Mouse (Mus musculus): Measurements from ENCODE around the gene Cox19.
A peak's percentile ranks its signal among the peaks of the same experiment; 100 is the strongest.
"Not testable (repeated sequence)": the region's sequence is repeated elsewhere in the genome, so short reads cannot be mapped to it uniquely, and the experiment has no call there.

Cox19 gene

DNA sequence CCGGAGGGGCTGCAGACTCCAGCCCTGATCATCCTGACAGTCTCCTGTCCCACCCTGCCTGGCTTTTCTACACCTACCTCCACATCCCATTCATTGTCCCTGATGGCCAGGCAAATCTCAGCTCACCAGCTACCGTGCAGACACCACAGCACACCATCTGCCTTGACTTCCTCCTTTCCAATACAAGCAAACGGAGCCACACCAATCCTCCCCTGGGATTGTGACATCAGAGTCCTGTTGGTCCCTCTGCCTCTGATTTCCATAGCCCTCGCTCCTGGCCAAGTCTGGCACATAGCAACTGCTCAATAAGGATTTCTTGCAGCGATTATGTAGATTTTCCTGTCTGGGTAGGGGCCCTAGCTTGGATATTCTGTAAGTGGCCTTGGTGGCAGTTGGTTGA is at the start of gene Cox19:
Gene Cox19, minus strand, starts transcription at position 285 of the 400 bp plus-strand sequence.
- no peak for DNase-seq (ENCODE audit: low spot score in 2 of 2)

DNA sequence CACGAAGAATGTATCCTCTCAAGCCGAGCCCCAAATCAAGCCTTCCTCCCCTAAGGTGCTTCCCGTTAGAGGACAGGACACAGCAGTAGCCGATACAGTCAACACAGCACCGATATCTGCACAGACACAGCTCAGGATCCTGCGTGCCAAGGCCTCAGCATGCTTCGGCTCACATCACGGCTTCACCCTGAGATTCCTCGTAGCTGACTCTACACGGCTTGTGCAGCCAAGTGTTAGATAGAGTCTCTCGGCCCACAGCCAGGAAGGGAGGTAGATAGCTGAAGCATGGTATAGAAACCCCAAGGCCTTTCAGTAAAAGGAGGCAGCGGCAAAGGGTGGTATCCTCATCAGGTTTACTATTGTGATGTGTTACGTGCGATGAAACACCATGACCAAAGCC is 48.8 kb upstream of the Cox19 start:
- no peak for DNase-seq (ENCODE audit: low spot score in 2 of 2)

DNA sequence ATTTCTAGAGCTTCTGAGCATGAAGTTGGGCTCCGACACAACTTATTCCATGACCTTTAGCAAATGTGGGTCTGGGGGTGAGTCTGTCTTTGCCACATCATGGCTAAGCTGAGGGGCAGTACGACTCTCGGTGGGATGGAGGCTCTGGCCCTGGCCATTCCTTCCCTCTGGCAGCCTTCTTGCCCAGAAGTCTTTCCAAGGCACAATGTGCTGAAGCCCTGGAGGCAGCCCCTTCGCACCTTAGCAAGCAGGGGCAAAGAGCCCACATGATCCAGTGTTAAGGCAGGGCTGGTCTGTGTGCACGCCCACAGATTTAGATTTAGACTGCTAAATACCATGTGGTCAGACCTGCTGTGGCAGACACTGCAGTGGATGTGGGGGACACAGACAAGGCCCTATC is 47.6 kb upstream of the Cox19 start:
- DNase-seq (ENCODE audit: low spot score in 2 of 2): no peak

DNA sequence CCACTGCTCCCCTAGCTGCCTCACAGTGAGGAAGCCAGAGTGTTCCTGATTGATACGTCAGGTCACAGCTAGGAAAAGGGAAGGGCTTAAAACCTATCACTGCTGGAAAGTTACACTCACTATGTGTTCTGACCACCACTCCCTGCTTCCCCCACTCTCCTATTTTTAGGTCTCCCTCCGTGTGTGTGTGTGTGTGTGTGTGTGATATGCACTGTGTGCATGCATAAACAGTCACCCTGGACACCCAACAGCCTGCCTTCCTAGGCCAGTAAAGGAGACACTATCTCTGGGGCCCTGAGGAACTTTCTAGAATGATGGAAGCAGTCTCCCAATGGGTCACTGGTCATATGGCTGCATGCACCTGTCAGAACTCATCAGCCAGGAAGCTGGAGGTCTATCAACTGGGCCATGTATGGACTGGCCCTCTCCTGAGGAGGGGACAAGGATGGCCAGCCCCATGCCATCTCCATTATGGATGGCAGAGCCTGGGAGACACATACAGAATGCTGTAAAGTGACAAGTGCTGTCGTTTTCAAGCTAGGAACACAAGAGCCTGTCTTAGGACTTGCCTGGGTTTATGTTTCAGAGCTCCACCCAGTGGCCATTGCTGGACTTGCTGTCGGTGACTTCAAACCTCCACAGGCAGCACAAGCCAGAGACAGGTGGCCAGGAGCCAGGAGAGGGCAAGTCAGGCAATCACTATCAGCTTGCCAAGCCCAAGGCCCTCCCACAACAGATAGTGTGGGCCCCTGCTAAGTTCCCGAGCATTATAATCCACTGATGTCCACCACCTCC is 46.9 kb upstream of the Cox19 start:
- peak; percentile 75 to 84 for DNase-seq (ENCODE audit: low spot score in 2 of 2)

DNA sequence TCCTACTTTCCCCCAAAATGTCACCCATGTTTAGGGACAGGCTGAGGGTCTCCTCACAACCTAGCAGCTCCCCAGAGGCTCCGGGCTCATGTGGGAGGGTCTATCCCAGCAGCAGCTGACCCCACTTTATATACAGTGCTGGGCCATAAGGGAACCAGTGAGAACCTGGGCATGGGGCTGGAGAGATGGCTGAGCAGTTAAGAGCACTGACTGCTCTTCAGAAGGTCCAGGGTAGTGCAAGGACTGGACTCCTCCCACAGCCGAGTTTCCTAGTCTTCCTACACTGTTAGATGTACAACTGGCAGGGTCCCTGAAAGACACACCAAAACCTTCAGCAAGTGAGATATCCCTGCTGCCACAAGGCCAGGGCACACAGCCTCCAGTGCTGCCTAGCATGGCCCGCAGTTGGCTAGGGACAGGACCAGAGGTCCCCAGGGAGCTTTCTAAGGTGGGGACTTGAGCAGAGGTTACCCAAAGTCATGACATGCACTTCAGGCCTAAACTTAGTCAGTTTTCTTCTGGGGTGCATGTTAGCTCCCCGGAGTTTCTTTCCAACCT is 46.2 kb upstream of the Cox19 start:
- no peak for DNase-seq (ENCODE audit: low spot score in 2 of 2)

DNA sequence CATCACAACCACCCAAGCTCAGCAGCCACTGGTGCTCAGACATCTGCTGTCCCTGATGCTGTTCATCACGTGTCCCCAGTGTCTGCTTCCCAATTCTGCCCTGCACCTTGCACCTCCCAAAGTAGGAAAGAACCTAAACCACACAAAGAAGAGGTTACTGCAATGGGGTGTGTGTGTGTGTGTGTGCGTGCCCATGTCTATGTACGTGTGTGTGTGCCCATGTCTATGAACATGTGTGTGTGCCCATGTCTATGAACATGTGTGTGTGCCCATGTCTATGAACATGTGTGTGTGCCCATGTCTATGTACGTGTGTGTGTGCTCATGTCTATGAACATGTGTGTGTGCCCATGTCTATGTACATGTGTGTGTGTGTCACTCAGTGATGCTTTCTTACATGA is 44.3 kb upstream of the Cox19 start:
- DNase-seq (ENCODE audit: low spot score in 2 of 2): no peak

DNA sequence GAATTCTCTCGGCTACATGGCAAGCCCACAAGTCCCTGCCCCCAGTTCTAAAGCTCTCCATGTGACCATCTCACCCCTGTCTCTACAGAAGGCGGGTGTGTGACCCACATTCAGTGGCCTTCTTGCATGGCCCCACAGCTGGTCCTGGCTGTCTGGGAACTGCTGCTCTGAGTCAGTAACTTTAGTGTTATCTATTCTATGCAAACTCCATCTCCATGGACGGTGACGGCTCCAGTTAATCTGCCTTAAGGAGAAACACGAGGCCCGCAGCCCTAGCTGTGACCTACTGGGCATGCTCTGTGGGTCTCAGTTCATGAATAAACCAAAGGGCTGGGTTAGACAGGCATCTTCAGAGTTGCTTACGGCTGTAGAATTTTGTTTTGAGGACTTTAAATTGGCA is 43.2 kb upstream of the Cox19 start:
- DNase-seq (ENCODE audit: low spot score in 2 of 2): no peak

DNA sequence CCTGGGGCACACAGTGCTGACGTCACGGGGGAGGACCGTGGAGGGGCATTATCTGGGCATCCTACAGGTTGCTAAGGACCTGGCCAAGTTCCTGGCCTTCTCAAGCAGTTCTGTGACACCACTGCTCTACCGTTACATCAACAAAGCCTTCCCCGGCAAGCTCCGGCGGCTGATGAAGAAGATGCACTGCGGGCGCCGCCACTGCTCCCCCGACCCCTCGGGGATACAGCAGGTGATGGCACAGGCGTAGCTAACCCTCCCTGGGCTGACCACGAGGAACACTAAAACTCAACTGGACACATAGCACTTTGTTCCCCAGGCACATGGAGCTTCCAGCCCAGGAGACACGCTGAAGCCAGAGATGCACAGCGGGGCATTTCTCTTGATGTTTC is 42.0 kb upstream of the Cox19 start:
- DNase-seq (ENCODE audit: low spot score in 2 of 2): no peak

DNA sequence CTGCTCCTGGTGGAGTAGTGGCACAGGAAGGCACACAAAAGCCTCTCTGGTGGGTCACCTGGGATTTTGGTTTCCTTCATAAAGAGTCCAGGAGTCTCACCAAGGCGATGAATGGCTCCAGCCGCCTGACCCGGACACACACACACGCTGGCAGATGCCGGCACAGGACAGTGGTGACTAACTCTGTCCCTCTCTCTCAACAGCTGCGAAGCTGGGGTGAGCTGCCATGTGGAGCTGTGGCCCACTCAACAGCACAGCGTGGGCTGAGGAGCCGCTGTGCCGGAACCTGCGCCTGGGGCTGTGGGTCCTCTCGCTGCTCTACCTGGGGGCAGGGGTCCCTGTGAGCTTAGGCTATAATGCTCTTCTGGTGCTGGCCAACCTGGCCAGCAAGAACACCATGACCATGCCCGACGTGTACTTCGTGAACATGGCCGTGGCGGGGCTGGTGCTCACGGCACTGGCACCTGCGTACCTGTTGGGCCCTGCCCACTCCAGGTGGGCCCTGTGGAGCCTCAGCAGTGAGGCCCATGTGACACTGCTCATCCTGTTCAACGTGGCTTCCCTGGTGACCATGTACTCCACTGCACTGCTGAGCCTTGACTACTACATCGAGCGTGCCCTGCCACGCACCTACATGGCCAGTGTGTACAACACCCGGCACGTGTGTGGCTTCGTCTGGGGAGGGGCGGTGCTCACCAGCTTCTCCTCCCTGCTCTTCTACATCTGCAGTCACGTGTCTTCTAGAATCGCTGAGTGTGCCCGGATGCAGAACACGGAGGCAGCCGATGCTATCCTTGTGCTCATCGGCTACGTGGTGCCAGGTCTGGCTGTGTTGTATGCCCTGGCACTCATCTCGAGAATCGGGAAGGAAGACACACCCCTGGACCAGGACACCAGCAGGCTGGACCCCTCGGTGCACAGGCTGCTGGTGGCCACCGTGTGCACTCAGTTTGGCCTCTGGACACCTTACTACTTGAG is 41.3 kb upstream of the Cox19 start:
- no peak for DNase-seq (ENCODE audit: low spot score in 2 of 2)

DNA sequence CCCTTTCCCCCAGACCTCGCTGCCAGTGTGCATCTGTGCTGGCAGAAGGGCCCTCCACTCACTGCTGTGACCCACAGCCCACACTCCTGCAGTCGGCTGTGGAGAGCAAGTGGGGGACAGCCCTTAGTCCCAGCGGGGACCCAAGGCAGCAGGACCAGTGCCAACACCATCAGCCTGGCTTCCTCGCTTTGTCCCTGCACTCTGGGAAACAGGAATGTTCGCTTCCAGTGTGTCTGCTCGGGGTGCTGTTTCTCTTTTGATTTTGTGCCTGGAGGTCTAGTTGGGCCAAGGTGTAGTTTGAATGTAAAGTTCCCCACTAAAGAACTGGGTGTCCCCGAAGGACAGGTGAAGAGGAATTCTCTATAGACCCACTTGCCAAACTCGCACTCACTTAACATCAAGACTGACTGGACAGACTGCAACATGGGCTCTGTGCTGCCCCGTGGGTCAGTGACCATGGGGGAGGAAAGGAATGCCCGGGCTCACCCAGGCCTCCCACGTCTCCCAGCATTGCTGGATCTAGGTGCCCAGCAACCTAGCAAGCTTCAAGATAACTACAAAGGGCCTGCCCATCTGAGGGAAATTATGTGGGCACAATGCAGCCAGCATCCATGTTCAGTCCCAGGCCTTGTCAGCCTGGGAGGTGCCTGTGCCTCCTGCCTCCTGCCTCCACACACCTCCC is 40.2 kb upstream of the Cox19 start:
- DNase-seq (ENCODE audit: low spot score in 2 of 2): no peak

DNA sequence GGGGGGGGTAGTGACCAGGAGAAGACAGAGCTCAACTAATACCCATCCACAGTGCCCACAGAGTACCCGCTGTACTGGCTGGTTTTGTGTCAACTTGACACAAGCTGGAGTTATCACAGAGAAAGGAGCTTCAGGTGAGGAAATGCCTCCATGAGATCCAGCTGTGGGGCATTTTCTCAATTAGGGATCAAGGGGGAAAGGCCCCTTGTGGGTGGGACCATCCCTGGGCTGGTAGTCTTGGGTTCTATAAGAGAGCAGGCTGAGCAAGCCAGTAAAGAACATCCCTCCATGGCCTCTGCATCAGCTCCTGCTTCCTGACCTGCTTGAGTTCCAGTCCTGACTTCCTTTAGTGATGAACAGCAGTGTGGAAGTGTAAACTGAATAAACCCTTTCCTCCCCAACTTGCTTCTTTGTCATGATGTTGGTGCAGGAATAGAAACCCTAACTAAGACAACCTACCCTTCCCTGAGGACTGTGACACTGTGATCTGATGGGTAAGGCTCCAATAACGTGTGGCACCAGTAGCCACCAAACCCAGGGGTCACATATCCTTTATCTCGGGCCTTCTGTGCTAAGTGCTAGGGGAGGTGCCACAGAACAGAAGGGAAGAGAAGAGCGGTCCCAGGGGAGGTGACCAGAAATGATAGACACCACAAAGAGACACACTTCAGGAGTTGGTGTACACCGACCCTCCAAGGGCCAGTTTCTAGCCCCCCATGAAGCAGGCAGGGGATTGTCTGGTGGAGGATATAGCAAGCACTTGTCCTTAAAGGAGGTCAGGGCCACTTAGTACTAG is 39.3 kb upstream of the Cox19 start:
- DNase-seq (ENCODE audit: low spot score in 2 of 2): not testable (repeated sequence)

DNA sequence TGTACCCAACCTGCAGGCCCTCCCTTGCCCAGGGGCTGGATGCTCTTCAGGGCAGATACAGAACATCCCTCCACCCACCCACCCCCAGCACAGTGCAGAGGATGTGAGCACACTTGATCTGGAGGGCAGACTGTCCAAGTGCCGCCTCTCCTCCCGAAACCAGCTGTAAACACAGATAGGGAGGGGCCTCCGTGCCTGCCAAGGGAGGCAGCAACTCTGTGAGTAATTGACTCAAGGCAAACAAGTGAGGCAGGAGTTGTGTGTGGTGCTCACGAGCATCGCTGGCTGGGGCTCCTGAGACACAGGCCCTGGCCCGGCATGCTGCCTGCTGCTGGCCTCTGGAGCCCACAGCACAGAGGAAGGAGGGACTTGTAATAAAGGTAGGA is 38.5 kb upstream of the Cox19 start:
- no peak for DNase-seq (ENCODE audit: low spot score in 2 of 2)

DNA sequence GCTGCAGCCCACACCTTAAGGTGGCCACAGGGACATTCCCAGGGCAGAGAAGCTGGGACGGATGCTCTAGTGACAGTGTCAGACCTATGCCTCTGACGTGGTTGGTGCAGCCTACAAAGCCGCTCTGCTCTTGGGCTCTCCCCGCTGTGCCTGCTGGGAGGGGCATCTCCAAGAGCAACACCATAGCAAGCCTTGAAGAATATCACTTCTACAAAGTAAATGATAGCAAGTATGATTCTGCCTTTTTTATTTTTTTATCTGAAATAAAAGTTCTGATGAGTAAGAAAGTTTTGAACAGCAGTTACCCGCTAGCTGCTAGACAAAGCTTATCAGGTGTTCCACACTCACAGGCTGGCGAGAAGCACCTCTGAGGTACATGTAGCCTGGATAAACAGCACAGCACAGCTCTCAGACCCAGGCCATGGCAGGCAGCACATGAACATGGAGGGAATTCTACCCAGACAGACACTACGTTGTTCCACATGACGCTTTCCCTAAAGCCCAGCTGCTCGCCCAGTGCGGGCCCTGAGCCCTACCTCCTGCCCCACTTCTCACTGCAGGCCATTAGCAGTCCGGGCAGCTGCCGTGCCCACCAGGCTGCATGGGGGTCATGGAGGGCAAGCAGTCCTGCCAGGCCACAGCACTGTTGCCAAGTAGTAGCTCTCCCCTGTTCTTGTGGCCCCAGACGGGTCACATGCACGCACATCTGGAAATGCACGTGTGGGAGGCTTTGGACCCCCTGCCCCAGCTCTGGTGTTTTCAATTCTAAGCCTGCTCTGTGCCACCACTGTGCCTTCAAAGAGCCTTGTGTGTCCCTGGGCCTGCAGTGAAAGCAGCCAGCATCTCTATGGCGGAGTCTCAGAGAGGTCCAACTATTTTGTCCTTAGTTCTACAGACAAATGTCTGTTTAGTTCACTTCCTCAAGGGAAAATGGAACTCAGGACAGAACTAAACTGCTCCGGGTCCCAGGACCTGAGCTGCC is 37.8 kb upstream of the Cox19 start:
- no peak for DNase-seq (ENCODE audit: low spot score in 2 of 2)

DNA sequence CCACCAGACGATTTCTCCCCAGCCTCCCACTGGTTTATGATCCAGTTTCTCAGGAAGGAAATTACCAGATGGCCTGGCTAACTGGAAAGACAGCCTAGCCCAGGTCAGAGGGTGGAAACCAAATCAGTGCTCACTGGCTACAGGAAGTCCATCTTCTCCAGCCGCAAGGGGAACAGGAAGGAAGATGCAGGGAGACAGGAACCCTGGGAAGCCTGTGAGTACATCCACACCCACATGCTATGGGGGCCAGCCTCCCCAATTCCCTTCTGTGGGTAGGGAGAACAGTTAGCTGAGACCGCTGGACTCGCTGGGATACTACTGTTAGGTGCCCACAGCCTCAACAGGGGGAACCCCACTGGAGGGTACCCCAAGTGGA is 37.0 kb upstream of the Cox19 start:
- DNase-seq (ENCODE audit: low spot score in 2 of 2): no peak

DNA sequence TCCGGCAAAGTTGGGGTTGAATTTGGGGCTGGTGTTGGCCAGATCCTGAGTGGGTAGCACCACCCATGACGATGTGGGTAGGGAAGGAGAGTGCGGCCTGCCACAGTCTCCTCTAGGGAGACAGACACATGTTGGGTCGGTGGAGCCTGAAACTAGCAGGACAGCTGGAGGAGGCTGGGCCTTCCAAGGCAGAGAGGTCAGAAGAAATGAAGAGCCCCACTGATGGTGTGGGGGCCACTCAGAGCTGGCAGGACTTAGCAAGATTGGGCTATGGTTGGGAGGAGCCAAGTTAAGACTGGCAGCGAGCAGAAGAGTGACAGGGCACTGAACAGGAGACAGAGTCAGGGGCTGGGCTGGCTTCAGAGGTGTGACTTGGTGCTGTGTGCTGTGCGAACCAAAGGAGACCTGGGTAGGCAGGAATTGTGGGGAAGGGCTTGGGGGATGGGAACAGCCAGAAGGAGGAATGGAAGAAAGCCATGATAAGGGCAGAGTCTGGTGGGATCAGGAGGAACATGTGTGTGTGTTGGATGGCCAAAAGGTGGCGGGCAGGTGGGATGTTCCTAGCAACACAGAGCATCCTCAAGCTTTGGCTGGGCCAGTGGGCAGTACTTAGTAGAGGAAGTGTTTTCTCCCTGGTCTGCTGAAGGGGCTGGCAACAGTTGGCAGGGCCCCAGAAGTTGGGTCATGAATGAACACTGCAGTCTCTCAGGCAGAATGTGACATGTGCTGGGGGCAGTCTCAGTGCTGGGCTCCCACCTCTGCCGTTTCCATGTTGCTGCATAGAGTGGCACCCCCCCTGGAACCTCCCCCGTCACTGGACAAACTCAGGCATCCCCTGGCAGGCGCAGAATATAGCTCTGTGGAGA is 36.3 kb upstream of the Cox19 start:
- no peak for DNase-seq (ENCODE audit: low spot score in 2 of 2)

DNA sequence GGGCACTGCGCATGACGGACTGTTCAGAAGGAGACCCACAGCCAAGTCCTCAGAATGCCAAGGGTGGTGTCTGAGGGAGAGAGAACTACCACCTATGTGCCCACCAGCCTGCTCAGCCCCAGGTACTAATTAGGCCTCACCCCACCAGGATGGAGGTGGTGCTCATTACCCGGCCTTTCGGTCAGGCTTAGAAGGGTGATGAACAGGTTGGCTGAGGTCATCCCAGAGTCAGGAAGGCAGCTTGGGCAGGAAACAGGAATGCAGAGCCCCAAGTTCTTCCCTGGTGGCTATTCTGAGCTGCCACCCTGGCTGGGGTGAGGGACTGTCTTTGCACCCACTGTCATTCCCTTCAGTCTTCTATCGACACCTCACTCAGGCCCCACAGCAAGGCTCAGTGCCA is 34.8 kb upstream of the Cox19 start:
- DNase-seq (ENCODE audit: low spot score in 2 of 2): no peak

DNA sequence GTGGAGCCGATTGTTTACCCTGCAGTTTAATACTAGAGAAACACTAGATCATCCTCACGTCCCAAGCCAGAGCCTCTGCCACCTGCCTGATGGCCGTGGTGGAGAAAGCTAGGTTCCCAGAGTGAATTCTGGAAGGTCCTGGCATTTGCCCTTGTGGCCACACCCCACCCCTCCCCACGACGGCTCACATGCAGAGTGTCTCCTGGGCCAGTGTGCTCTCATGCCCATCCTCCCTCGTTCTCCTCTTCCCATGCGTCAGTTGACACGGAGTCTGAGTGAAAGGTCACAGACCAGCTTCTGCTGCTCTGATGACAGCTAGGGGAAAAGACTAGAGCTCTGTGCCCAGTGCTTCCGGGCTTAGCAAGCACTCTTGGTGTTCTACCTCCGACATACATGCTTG is 33.3 kb upstream of the Cox19 start:
- no peak for DNase-seq (ENCODE audit: low spot score in 2 of 2)

DNA sequence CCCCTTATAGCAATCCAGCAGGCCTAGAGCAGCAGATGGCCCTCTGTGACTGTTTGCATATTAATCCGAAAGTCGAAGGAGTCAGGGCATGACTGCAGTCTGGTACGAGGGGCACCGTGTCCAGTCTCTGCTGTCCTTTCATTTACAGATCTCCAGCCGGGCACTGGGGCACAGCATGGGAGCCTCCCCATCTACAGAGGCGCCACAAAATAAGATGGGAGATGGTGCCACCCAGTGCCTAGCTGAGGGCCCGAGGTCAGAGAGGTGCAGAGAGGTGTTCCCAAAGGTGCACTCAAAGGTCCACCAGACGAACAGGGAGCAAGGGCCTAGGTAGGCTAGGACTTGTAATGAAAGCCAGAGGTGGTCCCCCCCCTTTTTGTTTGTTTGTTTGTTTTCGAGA is 32.0 kb upstream of the Cox19 start:
- DNase-seq (ENCODE audit: low spot score in 2 of 2): no peak

DNA sequence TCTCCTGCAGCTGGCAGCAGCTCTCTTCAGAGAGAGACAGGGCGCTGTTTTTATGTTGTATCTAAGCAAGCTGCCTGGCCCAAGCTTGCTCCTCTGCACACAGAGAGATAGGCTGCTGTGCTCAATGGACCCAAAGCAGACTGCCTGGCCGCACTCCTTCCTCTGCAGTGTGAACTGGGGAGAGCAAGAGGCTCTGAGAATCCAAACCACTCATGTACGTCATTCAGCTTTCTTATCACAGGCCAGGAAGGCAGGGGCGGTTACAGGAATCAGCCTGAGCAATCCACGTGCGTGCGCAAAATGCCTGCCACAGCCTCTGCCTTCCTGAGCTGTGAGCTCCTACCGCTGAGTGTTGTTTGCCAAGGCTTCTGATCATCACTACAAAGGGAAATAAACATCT is 31.5 kb upstream of the Cox19 start:
- DNase-seq (ENCODE audit: low spot score in 2 of 2): peak; percentile 71 to 74
